ENCODE assay signal across 19 mouse cellular contexts in genomic region chr5:68618451-68618850, GRCm38 (mm10).
"Had no signal": no experiment of that assay in that cellular context is flagged by ENCODE, and none has a peak within 500 bp of the region (broad histone marks: within the 10 kb centered on the region; RNA-seq: fewer than 3 reads in every experiment).

No protein-coding gene starts in this region.

- H3K4me3 ChIP-seq: kidney, embryonic 15.5 days; left cerebral cortex, adult 2 months; liver, embryonic 13.5 days; myocyte; neural tube, embryonic 13.5 days had no signal

- H3K36me3 ChIP-seq: kidney, embryonic 15.5 days; liver, embryonic 13.5 days; neural tube, embryonic 13.5 days had no signal

- H3K4me2 ChIP-seq: kidney, embryonic 15.5 days; liver, embryonic 13.5 days; midbrain, embryonic 11.5 days; neural tube, embryonic 13.5 days had no signal

- H3K27me3 ChIP-seq: kidney, embryonic 15.5 days; liver, embryonic 13.5 days; neural tube, embryonic 13.5 days had no signal

- H3K27ac ChIP-seq: kidney, embryonic 15.5 days; left cerebral cortex, adult 2 months; liver, embryonic 13.5 days; neural tube, embryonic 13.5 days; stomach, postnatal 0 days had no signal

- DNase-seq: kidney, adult 8-10 months; kidney, postnatal 10 days; kidney, postnatal 36 days; layer of hippocampus, postnatal 36 days; liver, embryonic 13.5 days; lung, adult 2 months; lung, postnatal 14 days; lung, postnatal 4 days; right cerebral cortex, adult 18-20 months; right cerebral cortex, postnatal 14 days; right cerebral cortex, postnatal 4 days; thymus, postnatal 25 days had no signal

- ATAC-seq: midbrain, embryonic 16.5 days had no signal

- H3K9ac ChIP-seq: kidney, embryonic 15.5 days; liver, embryonic 13.5 days; neural tube, embryonic 13.5 days had no signal

- H3K9me3 ChIP-seq: kidney, embryonic 15.5 days; neural tube, embryonic 13.5 days had no signal

- H3K4me1 ChIP-seq: kidney, embryonic 15.5 days; liver, embryonic 13.5 days; neural tube, embryonic 13.5 days had no signal
